Mouse (Mus musculus) CH12.LX (cell line): Measurements from ENCODE around the gene Adarb1. TPM values are rescaled to one million over a fixed set of nuclear protein-coding genes. Genes with fewer than 3 reads are reported as not detected.

Experiments used
- DNase-seq: peaks from one replicate; pipeline ENCODE4 v3.0.0-alpha.2; 2013; ENCODE audit errors: extremely low read depth
- H3K27ac ChIP-seq: 2 replicates; pipeline ENCODE4 v1.5.1; 2012; ENCODE audit warnings: low read depth, mild to moderate bottlenecking, control low read depth, moderate library complexity; ENCODE audit not compliant: insufficient read depth
- H3K27me3 ChIP-seq: replicated peaks from 2 replicates; pipeline ENCODE3; 2012; ENCODE audit warnings: inconsistent platforms
- H3K36me3 ChIP-seq, 2 experiments: replicated peaks in 1 of 2; 2 replicates each; pipeline versions ENCODE3 to v1.6.1; 2012; ENCODE audit warnings: inconsistent platforms in 1 of 2, low read length in 1 of 2, mild to moderate bottlenecking in 1 of 2, mixed read lengths in 1 of 2, moderate library complexity in 1 of 2; ENCODE audit not compliant: control insufficient read depth in 1 of 2, insufficient read depth in 1 of 2
- H3K4me1 ChIP-seq, 2 experiments: 2 replicates each; pipeline ENCODE4 v1.6.1; 2012; ENCODE audit warnings: inconsistent platforms in 1 of 2, moderate library complexity in 1 of 2; ENCODE audit not compliant: insufficient read depth in 2 of 2, control insufficient read depth in 1 of 2
- H3K4me2 ChIP-seq: 2 replicates; pipeline ENCODE4 v1.6.1; 2012; ENCODE audit warnings: low read depth, mild to moderate bottlenecking, control low read depth; ENCODE audit not compliant: poor library complexity, insufficient read depth, severe bottlenecking
- H3K4me3 ChIP-seq, 3 experiments: fragments of 150-350 bp in 1 of 3; sonication (generic) in 1 of 3; replicated peaks in 1 of 3; 2 replicates each; pipeline versions ENCODE3 to v1.5.1; 2011 to 2012; ENCODE audit warnings: low read depth in 2 of 3, low read length in 2 of 3, mild to moderate bottlenecking in 2 of 3, moderate library complexity in 2 of 3, control low read depth in 1 of 3, improper control_type of control experiment in 1 of 3, inconsistent platforms in 1 of 3, mixed read lengths in 1 of 3; ENCODE audit not compliant: poor library complexity in 1 of 3
- H3K79me2 ChIP-seq: replicated peaks from 2 replicates; pipeline ENCODE4 v1.6.1; 2012; ENCODE audit warnings: mild to moderate bottlenecking, moderate library complexity; ENCODE audit not compliant: control insufficient read depth, poor library complexity, insufficient read depth, severe bottlenecking; ENCODE audit errors: extremely low read depth
- H3K9ac ChIP-seq: 2 replicates; pipeline ENCODE4 v1.6.1; 2012; ENCODE audit warnings: low read depth, mild to moderate bottlenecking, control low read depth, moderate library complexity; ENCODE audit not compliant: insufficient read depth
- H3K9me3 ChIP-seq: replicated peaks from 2 replicates; pipeline ENCODE3; 2012; ENCODE audit warnings: low read length, inconsistent platforms, mixed read lengths
- BHLHE40 ChIP-seq: IDR thresholded peaks from 2 replicates; pipeline ENCODE4 v1.6.1; 2011; ENCODE audit warnings: mild to moderate bottlenecking, low read depth, low read length, improper control_type of control experiment
- CHD1 ChIP-seq: IDR thresholded peaks from 2 replicates; pipeline ENCODE4 v1.6.1; 2012; ENCODE audit warnings: low read depth, low read length, improper control_type of control experiment, inconsistent platforms
- CHD2 ChIP-seq: IDR thresholded peaks from 2 replicates; pipeline ENCODE4 v1.6.1; 2011; ENCODE audit warnings: low read length, improper control_type of control experiment
- CTCF ChIP-seq, 2 experiments: IDR thresholded peaks in 1 of 2; conservative IDR thresholded peaks in 1 of 2; 2 replicates each; pipeline ENCODE4 v1.5.1; 2011 to 2012; ENCODE audit warnings: low read depth in 2 of 2, low read length in 2 of 2, improper control_type of control experiment in 1 of 2, inconsistent platforms in 1 of 2, mild to moderate bottlenecking in 1 of 2, moderate library complexity in 1 of 2
- ELF1 ChIP-seq: IDR thresholded peaks from 2 replicates; pipeline ENCODE4 v1.6.1; 2014; ENCODE audit warnings: low read depth, mild to moderate bottlenecking, inconsistent platforms, low read length, improper control_type of control experiment
- ETS1 ChIP-seq: conservative IDR thresholded peaks from 2 replicates; pipeline ENCODE4 v1.6.1; 2012; ENCODE audit warnings: low read depth, mild to moderate bottlenecking, inconsistent platforms, low read length, improper control_type of control experiment, moderate library complexity
- IRF4 ChIP-seq: IDR thresholded peaks from 2 replicates; pipeline ENCODE4 v1.6.1; 2014; ENCODE audit warnings: low read depth, mild to moderate bottlenecking, inconsistent platforms, low read length, improper control_type of control experiment
- KAT2A ChIP-seq: IDR thresholded peaks from 2 replicates; pipeline ENCODE4 v1.6.1; 2012; ENCODE audit warnings: low read length, improper control_type of control experiment, inconsistent platforms; ENCODE audit not compliant: insufficient replicate concordance
- MAFK ChIP-seq: IDR thresholded peaks from 2 replicates; pipeline ENCODE4 v1.6.1; 2011; ENCODE audit warnings: low read length, improper control_type of control experiment; ENCODE audit not compliant: insufficient replicate concordance
- MAX ChIP-seq: IDR thresholded peaks from 2 replicates; pipeline ENCODE4 v1.6.1; 2011; ENCODE audit warnings: low read length, improper control_type of control experiment
- MEF2A ChIP-seq: IDR thresholded peaks from 2 replicates; pipeline ENCODE4 v1.6.1; 2014; ENCODE audit warnings: low read depth, mild to moderate bottlenecking, inconsistent platforms, low read length, improper control_type of control experiment, borderline replicate concordance
- MYC ChIP-seq: IDR thresholded peaks from 2 replicates; pipeline ENCODE4 v1.6.1; 2011; ENCODE audit warnings: low read depth, mild to moderate bottlenecking, improper control_type of control experiment, low read length
- NELFE ChIP-seq: IDR thresholded peaks from 2 replicates; pipeline ENCODE4 v1.6.1; 2011; ENCODE audit warnings: low read depth, low read length, improper control_type of control experiment
- PAX5 ChIP-seq: IDR thresholded peaks from 2 replicates; pipeline ENCODE4 v1.6.1; 2012; ENCODE audit warnings: low read length, inconsistent platforms, mixed read lengths
- POLR2AphosphoS2 ChIP-seq: IDR thresholded peaks from 2 replicates; pipeline ENCODE4 v1.6.1; 2011; ENCODE audit warnings: low read depth, low read length, improper control_type of control experiment
- RAD21 ChIP-seq: IDR thresholded peaks from 2 replicates; pipeline ENCODE4 v1.6.1; 2011; ENCODE audit warnings: low read depth, mild to moderate bottlenecking, low read length, improper control_type of control experiment, moderate library complexity
- SIN3A ChIP-seq: IDR thresholded peaks from 2 replicates; pipeline ENCODE4 v1.6.1; 2012; ENCODE audit warnings: low read length, improper control_type of control experiment, inconsistent platforms
- SMC3 ChIP-seq: IDR thresholded peaks from 2 replicates; pipeline ENCODE4 v1.6.1; 2011; ENCODE audit warnings: low read depth, low read length, improper control_type of control experiment
- TCF12 ChIP-seq: IDR thresholded peaks from 2 replicates; pipeline ENCODE4 v1.6.1; 2014; ENCODE audit warnings: low read depth, mild to moderate bottlenecking, inconsistent platforms, low read length, improper control_type of control experiment
- USF2 ChIP-seq: conservative IDR thresholded peaks from 2 replicates; pipeline ENCODE4 v1.6.1; 2011; ENCODE audit warnings: low read depth, low read length, improper control_type of control experiment
- ZC3H11A ChIP-seq: IDR thresholded peaks from 2 replicates; pipeline ENCODE4 v1.6.1; 2012; ENCODE audit warnings: low read depth, mild to moderate bottlenecking, inconsistent platforms, low read length, improper control_type of control experiment
- ZNF384 ChIP-seq: IDR thresholded peaks from 2 replicates; pipeline ENCODE4 v1.6.1; 2012; ENCODE audit warnings: low read depth, low read length, improper control_type of control experiment, inconsistent platforms
- dilution Hi-C: fragments of 300-500 bp; cut with MboI; formaldehyde crosslinking; loops from 2 replicates; pipeline ENCODE4 v1.14.3; 2020; ENCODE audit warnings: low sequenced_read_pairs; ENCODE audit not compliant: extremely low pct_unique_long_range_greater_than_20kb, extremely low pct_ligation_motif_present
- in situ Hi-C: fragments of 300-500 bp; cut with MboI; formaldehyde crosslinking; loops from 3 replicates; pipeline ENCODE4 v1.14.3; 2019; ENCODE audit warnings: low sequenced_read_pairs, low pct_ligation_motif_present, low pct_unique_long_range_greater_than_20kb, mixed read lengths
- polyA plus RNA-seq: library from polyadenylated mRNA; unstranded; fragments of >175 nt; gene quantifications from 2 replicates; pipeline ENCODE4 v1.2.1, GENCODE M21; 2012; ENCODE audit warnings: low read depth; ENCODE audit not compliant: insufficient read length
- total RNA-seq, 2 experiments: library from RNA; depleted of rRNA; stranded (reverse); fragments of 300-350 nt in 1 of 2; fragments of >200 nt in 1 of 2; gene quantifications; 2 replicates each; pipeline ENCODE4 v1.2.3; 2012 to 2014

Gene Adarb1
- total and polyA plus RNA-seq, 3 experiments, result 1.7 to 3.5 (median 2.4) TPM

DNA sequence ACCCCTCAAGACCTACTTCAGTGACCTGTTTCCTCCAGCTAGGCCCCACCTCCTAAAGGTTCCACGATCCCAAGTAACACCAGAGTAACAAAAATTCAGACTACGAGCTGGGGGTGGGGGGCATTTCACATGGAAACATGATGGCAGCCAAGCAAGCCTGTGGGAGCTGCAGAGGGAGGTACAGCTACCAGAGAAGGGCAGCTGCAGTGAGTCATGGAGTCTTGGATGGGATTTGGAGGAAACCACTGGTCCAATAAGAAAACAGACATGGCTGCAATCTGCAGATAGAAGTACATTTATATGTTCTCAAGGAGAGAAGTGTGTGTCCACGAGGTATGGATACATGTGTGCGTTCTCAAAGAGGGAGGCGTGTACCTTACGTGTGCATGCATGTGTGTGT, 173.3 kb downstream of the Adarb1 start:
- TF ChIP-seq MAX, result no peak
- no peak for TF ChIP-seq ELF1
- no peak for TF ChIP-seq BHLHE40
- no peak for TF ChIP-seq SMC3
- no peak for TF ChIP-seq CHD1
- no peak for TF ChIP-seq CHD2
- TF ChIP-seq TCF12, result no peak
- no peak for TF ChIP-seq PAX5
- Histone ChIP-seq H3K4me2 (no peak overlapping the region), H3K4me1 (no peaks in the 10 kb centered on the region), H3K27ac (no peak overlapping the region), H3K9me3 (peaks cover 6% of the 10 kb centered on the region), H3K79me2 (no peaks in the 10 kb centered on the region), H3K36me3 (no peaks in the 10 kb centered on the region), H3K27me3 (peaks cover 92% of the 10 kb centered on the region), H3K4me3 (no peak overlapping the region), H3K9ac (no peak overlapping the region)
- in situ Hi-C loops, result no loop called here
- no peak for DNase-seq
- dilution Hi-C loops, result no loop called here

DNA sequence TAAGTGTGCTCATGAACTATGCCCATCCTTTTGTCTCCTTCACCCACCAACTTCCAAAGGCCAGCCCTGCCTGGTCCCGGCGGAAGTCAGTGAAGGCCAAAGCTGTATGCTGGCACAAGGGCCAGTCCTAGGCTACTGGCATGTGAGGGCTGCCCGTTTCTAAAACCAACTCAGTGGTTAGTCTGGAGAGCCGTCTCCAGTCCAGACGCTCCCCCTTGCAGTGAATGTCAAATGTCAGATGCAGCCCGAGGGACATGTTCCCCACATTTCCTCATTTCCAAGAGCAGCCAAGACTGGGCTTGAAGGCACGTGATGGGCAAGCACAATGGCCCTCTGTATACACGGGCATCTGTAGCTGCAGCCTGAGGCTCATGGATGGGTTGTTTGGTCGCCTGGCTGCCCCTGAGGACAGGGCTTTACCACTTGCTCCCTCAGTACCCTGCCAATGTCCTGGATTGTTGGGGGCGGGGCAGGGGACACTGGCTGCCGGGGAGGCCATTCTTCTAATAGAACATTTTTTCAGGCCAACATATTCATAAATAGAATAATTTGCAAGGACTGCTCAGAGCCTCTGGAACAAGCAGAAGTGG, 174.4 kb downstream of the Adarb1 start:
- peaks cover 6% of the 10 kb centered on the region for H3K9me3 ChIP-seq
- H3K27me3 ChIP-seq, result peaks cover 91% of the 10 kb centered on the region
- TF ChIP-seq ETS1, result no peak
- TF ChIP-seq RAD21, result no peak
- no peak for TF ChIP-seq CTCF (conservative IDR thresholded peaks at IDR 0.05 in 1 of 2, IDR thresholded peaks at IDR 0.05 in 1 of 2; ENCODE audit: low read depth in 2 of 2, low read length in 2 of 2)
- TF ChIP-seq POLR2AphosphoS2, result no peak
- no peak for TF ChIP-seq MAFK
- no peak for TF ChIP-seq SMC3
- TF ChIP-seq USF2, result no peak
- no peak for TF ChIP-seq ZNF384
- TF ChIP-seq NELFE, result no peak
- no peak for TF ChIP-seq MEF2A
- no peak for TF ChIP-seq SIN3A
- TF ChIP-seq IRF4, result no peak
- no peak for TF ChIP-seq ZC3H11A
- TF ChIP-seq KAT2A, result no peak
- TF ChIP-seq CHD1, result no peak
- no peak for TF ChIP-seq MYC
- TF ChIP-seq, all 38 proteins: peak for 0
- dilution Hi-C loops, result no loop called here
- no peak overlapping the region for H3K9ac ChIP-seq
- no peak overlapping the region for H3K4me3 ChIP-seq
- H3K4me1 ChIP-seq, result no peaks in the 10 kb centered on the region
- no peak for DNase-seq
- no peak overlapping the region for H3K27ac ChIP-seq
- H3K4me2 ChIP-seq, result no peak overlapping the region
- H3K79me2 ChIP-seq, result no peaks in the 10 kb centered on the region
- in situ Hi-C loops, result no loop called here
- H3K36me3 ChIP-seq, result no peaks in the 10 kb centered on the region
